Mouse (Mus musculus) thymus, adult 2 months (tissue): ENCODE results near the gene Lancl3. TPM values are rescaled to one million over a fixed set of nuclear protein-coding genes. Genes with fewer than 3 reads are reported as not detected.

ENCODE experiments used
- DNase-seq: peaks from one replicate; pipeline ENCODE4 v3.0.0; 2021
- H3K27ac ChIP-seq: fragments of 200-500 bp; 2 replicates; pipeline ENCODE4 v1.5.1; 2012; ENCODE audit warnings: low read length, control low read depth; ENCODE audit not compliant: control insufficient read depth, insufficient read depth
- H3K27me3 ChIP-seq: fragments of 200-500 bp; 2 replicates; pipeline ENCODE4 v1.6.1; 2012; ENCODE audit warnings: mild to moderate bottlenecking, low read length, moderate library complexity, mixed read lengths; ENCODE audit not compliant: control insufficient read depth, insufficient read depth
- H3K36me3 ChIP-seq: fragments of 200-500 bp; 2 replicates; pipeline ENCODE4 v1.6.1; 2012; ENCODE audit warnings: mild to moderate bottlenecking, low read length, moderate library complexity; ENCODE audit not compliant: control insufficient read depth, insufficient read depth
- H3K4me1 ChIP-seq: fragments of 200-500 bp; replicated peaks from 2 replicates; pipeline ENCODE4 v1.6.1; 2012; ENCODE audit warnings: low read length; ENCODE audit not compliant: control insufficient read depth, insufficient read depth
- H3K4me3 ChIP-seq: fragments of 200-500 bp; 2 replicates; pipeline ENCODE4 v1.5.1; 2012; ENCODE audit warnings: mild to moderate bottlenecking, low read length, control low read depth, moderate library complexity; ENCODE audit not compliant: control insufficient read depth, insufficient read depth
- CTCF ChIP-seq: fragments of 200-500 bp; IDR thresholded peaks from 2 replicates; pipeline ENCODE4 v1.5.1; 2012; ENCODE audit warnings: mild to moderate bottlenecking, control low read depth, low read length, moderate library complexity, borderline replicate concordance; ENCODE audit not compliant: control insufficient read depth, poor library complexity, insufficient read depth; ENCODE audit errors: extremely low read depth
- POLR2A ChIP-seq: fragments of 200-500 bp; IDR thresholded peaks from 2 replicates; pipeline ENCODE4 v1.6.1; 2012; ENCODE audit warnings: mild to moderate bottlenecking, low read length, control low read depth, moderate library complexity; ENCODE audit not compliant: control insufficient read depth, poor library complexity, insufficient read depth; ENCODE audit errors: extremely low read depth
- WGBS: fragments of 180-500 bp; shearing (Covaris S2); methylation state at CpG from one replicate; pipeline ENCODE4 v1.1.7; 2018; 5-methylcytosine and 5-hydroxymethylcytosine counted together
- polyA plus RNA-seq: library from polyadenylated mRNA; depleted of rRNA; stranded (reverse); fragments of >200 nt; gene quantifications from 2 replicates; pipeline ENCODE4 v1.2.3, GENCODE M21; 2012; rRNA removed

Lancl3 gene
- 0.31 and 0.36 TPM in 2 replicates for polyA plus RNA-seq

DNA sequence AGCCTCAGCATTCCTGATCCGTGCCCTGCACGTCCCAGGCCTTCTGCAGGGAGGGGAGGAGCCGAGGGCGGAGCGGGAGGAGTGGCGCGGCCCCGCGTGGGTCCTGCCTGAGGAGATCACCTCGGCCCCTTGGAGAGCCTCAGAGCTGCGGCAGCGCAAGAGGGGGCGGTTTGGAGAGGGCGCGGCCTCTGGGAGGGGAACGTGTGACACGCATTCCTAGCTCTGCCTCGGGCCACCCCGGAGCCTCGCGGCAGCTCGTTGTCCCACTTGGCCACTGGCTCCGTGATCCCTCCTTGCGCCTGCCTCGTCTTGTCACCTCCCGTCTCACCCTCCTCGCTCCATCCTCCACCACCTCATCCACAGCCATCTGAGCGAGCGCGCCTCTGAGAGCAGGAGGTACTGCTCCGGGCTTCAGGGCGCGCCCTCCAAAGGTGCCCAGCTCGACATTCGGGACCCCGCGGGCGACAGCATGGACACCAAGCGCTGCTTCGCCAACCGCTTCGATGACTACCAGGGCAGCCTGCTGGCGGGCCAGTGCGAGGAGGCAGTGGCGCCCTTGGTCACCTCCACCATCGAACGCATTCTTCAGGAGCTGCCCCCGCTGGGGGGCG lies at the start of gene Lancl3:
Gene Lancl3, plus strand, starts transcription at position 142 of the 611 bp plus-strand sequence.
- 2% methylated on average over 40 of the region's 49 CpGs for WGBS
- TF ChIP-seq CTCF (no peak), POLR2A (no peak)
- peaks cover 7% of the 10 kb centered on the region; the same call in 1 of the 2 replicates for H3K4me1 ChIP-seq
- no peak within 1 kb of the TSS for H3K27ac ChIP-seq
- DNase-seq, result peak; percentile 1
- H3K36me3 ChIP-seq, result no peaks in the 10 kb centered on the region
- H3K4me3 ChIP-seq, result peak within 1 kb of the TSS; percentile 40
- H3K27me3 ChIP-seq, result no peaks in the 10 kb centered on the region; the same call in 1 of the 2 replicates

DNA sequence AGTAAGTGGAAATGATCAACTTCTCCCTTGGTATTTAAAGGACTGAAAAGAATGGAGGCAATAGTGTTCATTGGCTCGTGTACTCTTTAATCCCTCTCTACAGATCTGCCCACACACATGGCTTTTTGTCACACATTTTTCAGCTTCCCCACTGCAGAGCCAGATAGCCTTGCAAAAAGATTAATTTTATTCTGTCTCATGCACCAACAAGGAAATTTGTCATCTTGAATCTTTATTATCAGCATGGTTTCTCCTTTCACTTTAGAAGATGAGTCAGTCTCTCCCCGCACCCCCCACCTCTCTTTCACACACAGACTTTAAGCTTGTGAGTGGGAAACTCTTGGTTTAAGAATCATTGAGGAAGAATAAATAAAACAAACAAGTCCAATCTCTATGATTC lies 20.7 kb upstream of the Lancl3 start:
- DNase-seq, result no peak
- WGBS, result 89% methylated on average over 2 of the region's 2 CpGs
- Histone ChIP-seq H3K4me1 (no peaks in the 10 kb centered on the region), H3K36me3 (no peaks in the 10 kb centered on the region), H3K27me3 (no peaks in the 10 kb centered on the region), H3K4me3 (no peak overlapping the region), H3K27ac (no peak overlapping the region)
- TF ChIP-seq POLR2A, result no peak
- TF ChIP-seq CTCF, result no peak

DNA sequence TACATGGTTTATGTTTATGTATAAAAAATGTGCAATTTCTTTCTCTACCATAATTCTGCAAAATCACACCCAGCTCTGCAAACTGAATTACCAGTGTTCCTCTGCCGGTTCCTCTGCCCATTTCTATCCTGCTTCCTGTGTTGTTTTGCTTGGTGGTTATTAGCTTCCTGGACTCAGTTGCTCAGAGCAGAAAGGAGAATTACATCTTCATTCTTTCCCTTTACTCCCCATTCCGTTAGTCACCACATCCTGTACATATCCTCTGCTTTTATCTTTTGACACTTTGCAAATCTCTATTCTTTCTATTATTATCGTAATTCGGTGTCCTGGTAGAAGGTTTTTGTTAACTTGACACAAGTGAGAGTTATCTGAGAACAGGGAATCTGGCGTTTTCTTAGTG lies 18.1 kb upstream of the Lancl3 start:
- WGBS, result 17% methylated on average over 5 of the region's 5 CpGs
- Histone ChIP-seq H3K4me3 (no peak overlapping the region), H3K36me3 (no peaks in the 10 kb centered on the region), H3K27ac (no peak overlapping the region), H3K4me1 (no peaks in the 10 kb centered on the region), H3K27me3 (no peaks in the 10 kb centered on the region)
- TF ChIP-seq CTCF (no peak), POLR2A (no peak)
- DNase-seq, result no peak

DNA sequence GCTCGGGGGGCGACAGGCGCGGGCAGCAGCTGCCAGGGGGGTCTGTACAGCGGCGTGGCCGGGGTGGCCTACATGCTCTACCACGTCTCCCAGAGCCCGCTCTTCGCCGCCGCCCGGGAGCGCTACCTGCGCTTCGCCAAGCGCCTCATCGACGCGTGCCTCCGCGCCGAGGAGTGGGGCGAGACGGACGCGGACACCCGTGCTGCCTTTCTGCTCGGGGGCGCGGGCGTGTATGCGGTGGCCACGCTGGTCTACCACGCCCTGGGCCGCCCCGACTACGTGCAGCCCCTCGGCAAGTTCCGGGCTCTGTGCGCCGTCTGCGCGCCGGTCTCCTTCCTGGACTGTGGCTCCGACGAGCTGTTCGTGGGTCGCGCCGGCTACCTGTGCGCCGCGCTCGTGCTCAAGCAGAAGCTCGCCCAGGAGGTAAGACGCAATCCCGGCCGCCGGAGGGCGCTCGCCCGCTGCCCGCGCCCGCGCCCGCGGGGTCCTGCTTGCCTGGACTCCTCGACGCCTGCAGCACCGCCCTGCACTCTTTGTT lies 747 bp downstream of the Lancl3 start:
- H3K4me3 ChIP-seq, result peak overlapping the region; percentile 40
- peak; percentile 10 for DNase-seq
- no peaks in the 10 kb centered on the region for H3K36me3 ChIP-seq
- no peak overlapping the region for H3K27ac ChIP-seq
- no peaks in the 10 kb centered on the region; the same call in 1 of the 2 replicates for H3K27me3 ChIP-seq
- H3K4me1 ChIP-seq, result peaks cover 7% of the 10 kb centered on the region; the same call in 1 of the 2 replicates
- WGBS, result 7% methylated on average over 60 of the region's 72 CpGs
- TF ChIP-seq POLR2A (no peak), CTCF (no peak)

DNA sequence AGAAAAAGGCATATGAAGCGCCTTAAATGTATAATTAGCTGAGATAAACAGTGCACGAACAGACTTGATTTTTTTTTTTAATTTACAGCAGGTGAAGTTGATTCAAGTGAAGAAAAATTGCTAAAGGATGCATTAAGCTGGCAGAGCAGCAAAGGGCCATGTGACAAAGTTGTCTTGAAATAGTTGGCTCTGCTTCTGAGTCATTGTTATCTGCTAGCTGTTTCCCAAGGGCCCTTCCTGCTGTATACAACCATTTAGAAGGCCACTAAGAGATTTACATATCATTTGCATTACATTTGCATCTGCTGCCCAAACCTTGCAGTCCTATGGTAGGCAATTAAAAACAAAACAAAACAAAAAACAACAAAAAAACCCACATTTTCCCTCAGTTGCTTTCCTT lies 2.3 kb downstream of the Lancl3 start:
- Histone ChIP-seq H3K27ac (no peak overlapping the region), H3K27me3 (no peaks in the 10 kb centered on the region; the same call in 1 of the 2 replicates), H3K36me3 (no peaks in the 10 kb centered on the region), H3K4me3 (no peak overlapping the region), H3K4me1 (peaks cover 7% of the 10 kb centered on the region; the same call in 1 of the 2 replicates)
- no peak for DNase-seq
- no peak for TF ChIP-seq POLR2A
- TF ChIP-seq CTCF, result no peak
- 90% methylated on average over 2 of the region's 2 CpGs for WGBS

DNA sequence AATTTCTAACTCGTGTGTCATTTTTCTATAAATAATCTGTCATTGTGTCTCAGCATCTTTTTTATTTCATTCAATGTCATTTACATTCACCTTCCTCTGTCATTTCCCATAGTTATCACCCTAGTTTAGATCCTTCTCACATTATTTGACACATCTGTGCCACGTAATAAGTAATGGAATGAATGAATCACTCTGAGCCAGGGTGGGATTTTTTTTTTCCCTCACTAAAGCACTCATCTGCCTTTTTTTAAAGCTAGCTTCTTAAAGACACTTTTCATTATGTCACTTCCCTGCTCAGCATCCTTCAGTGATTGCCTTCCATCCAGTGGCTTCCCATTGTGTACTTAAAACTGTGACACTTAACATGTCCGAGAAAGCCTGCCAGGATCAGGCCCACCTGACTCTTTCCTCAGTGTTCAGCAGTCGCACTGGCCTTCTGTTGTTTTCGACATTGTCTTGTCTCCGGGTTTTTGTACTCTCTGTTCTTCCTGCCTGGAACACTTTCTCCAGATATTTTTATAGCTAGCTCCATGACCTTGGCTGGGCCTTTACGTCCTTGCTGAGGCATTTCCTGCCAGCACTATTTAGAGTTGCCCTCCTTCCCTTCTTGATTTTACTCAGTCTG lies 3.2 kb downstream of the Lancl3 start:
- no peaks in the 10 kb centered on the region; the same call in 1 of the 2 replicates for H3K27me3 ChIP-seq
- H3K36me3 ChIP-seq, result no peaks in the 10 kb centered on the region
- no peak overlapping the region for H3K4me3 ChIP-seq
- H3K27ac ChIP-seq, result no peak overlapping the region
- WGBS, result 86% methylated on average over 7 of the region's 7 CpGs
- H3K4me1 ChIP-seq, result peaks cover 7% of the 10 kb centered on the region; the same call in 1 of the 2 replicates
- TF ChIP-seq CTCF (no peak), POLR2A (no peak)
- no peak for DNase-seq
